Mouse (Mus musculus) kidney, postnatal 0 days (tissue): ENCODE results near the gene Gm13275. TPM values are rescaled to one million over a fixed set of nuclear protein-coding genes. Genes with fewer than 3 reads are reported as not detected.
"Not testable (repeated sequence)": the region's sequence is repeated elsewhere in the genome, so short reads cannot be mapped to it uniquely, and the experiment has no call there.

ENCODE experiments used
- ATAC-seq: fragments of 200-750 bp; cut with Nextera tagmentation; replicated peaks from 2 replicates; pipeline ENCODE4 v1.8.0; 2017; ENCODE audit warnings: low read depth, moderate number of reproducible peaks, moderate TSS enrichment, moderate library complexity; ENCODE audit not compliant: low FRiP score
- DNase-seq: peaks from one replicate; pipeline ENCODE4 v3.0.0-alpha.2; 2016; ENCODE audit warnings: low spot score
- H3K27ac ChIP-seq: fragments of 300-500 bp; sonication (generic); 2 replicates; pipeline ENCODE4 v1.5.1; 2014; ENCODE audit warnings: mild to moderate bottlenecking
- H3K27me3 ChIP-seq: fragments of 300-500 bp; sonication (generic); 2 replicates; pipeline ENCODE4 v1.6.1; 2014; ENCODE audit warnings: low read length, mixed read lengths; ENCODE audit not compliant: insufficient read depth
- H3K36me3 ChIP-seq: fragments of 300-500 bp; sonication (generic); 2 replicates; pipeline ENCODE4 v1.6.1; 2014; ENCODE audit warnings: low read length, mixed read lengths; ENCODE audit not compliant: insufficient read depth
- H3K4me1 ChIP-seq: fragments of 300-500 bp; sonication (generic); replicated peaks from 2 replicates; pipeline ENCODE4 v1.6.1; 2014; ENCODE audit warnings: antibody characterized with exemption, low read length, mixed read lengths; ENCODE audit not compliant: insufficient read depth
- H3K4me2 ChIP-seq: fragments of 300-500 bp; sonication (generic); 2 replicates; pipeline ENCODE4 v1.6.1; 2014; ENCODE audit warnings: mild to moderate bottlenecking, low read length, moderate library complexity, mixed read lengths
- H3K4me3 ChIP-seq: fragments of 300-500 bp; sonication (generic); replicated peaks from 2 replicates; pipeline ENCODE4 v1.5.1; 2014; ENCODE audit warnings: low read depth, low read length
- H3K9ac ChIP-seq: fragments of 300-500 bp; sonication (generic); 2 replicates; pipeline ENCODE4 v1.6.1; 2014; ENCODE audit warnings: low read depth, low read length
- H3K9me3 ChIP-seq: fragments of 300-500 bp; sonication (generic); replicated peaks from 2 replicates; pipeline ENCODE4 v1.6.1; 2016; ENCODE audit warnings: low read length, inconsistent platforms, mixed read lengths
- CTCF ChIP-seq: IDR thresholded peaks from 2 replicates; pipeline ENCODE4 v1.5.1; 2016; ENCODE audit warnings: antibody characterized with exemption, low read depth, mild to moderate bottlenecking, moderate library complexity
- WGBS: fragments of 180-500 bp; shearing (Covaris S2); extraction: QIAGEN DNeasy Blood & Tissue Kit; methylation state at CpG from one replicate; pipeline ENCODE4 v1.1.7; 2014; 5-methylcytosine and 5-hydroxymethylcytosine counted together
- polyA plus RNA-seq: library from polyadenylated mRNA; unstranded; fragments of >200 nt; fragmentation: Nextera tagmentation; extraction: Ambion mirVana; gene quantifications from 2 replicates; pipeline ENCODE4 v1.2.1, GENCODE M21; 2015

Gene Gm13275
- polyA plus RNA-seq, 1 experiment from 2014 or later, result not detected

- under 1% methylated on average over 24 of the region's 28 CpGs for WGBS
- TF ChIP-seq CTCF, result peak; percentile 72
- H3K4me2 ChIP-seq, result peak overlapping the region; percentile 34; the same call in 1 of the 2 replicates
- not testable (repeated sequence) for H3K36me3 ChIP-seq, H3K9ac ChIP-seq, H3K27me3 ChIP-seq, ATAC-seq, H3K4me1 ChIP-seq, H3K9me3 ChIP-seq
- peak overlapping the region; percentile 16; the same call in 1 of the 2 replicates for H3K4me3 ChIP-seq
- peak; percentile 93 for DNase-seq
- peak overlapping the region; percentile 73 for H3K27ac ChIP-seq
Measured at GRCm38 (mm10) chr4:88760431-88760830, 33.9 kb upstream of the Gm13275 start.

- H3K4me2 ChIP-seq, H3K36me3 ChIP-seq, ATAC-seq, DNase-seq, H3K27ac ChIP-seq, H3K4me1 ChIP-seq, H3K9ac ChIP-seq, H3K27me3 ChIP-seq, H3K9me3 ChIP-seq, H3K4me3 ChIP-seq: not testable (repeated sequence)
- 0 out of 2 replicates have a peak, but pooled peaks have one; percentile 8 for TF ChIP-seq CTCF
- WGBS, result 75% methylated on average over 6 of the region's 8 CpGs
Measured at GRCm38 (mm10) chr4:88761776-88762175, 32.5 kb upstream of the Gm13275 start.

GRCm38 (mm10) chr4:88762341-88762740 lies 31.9 kb upstream of the Gm13275 start:
- not testable (repeated sequence) for H3K9ac ChIP-seq, H3K27ac ChIP-seq, H3K36me3 ChIP-seq, DNase-seq, H3K9me3 ChIP-seq, H3K4me3 ChIP-seq, H3K4me2 ChIP-seq, ATAC-seq, H3K4me1 ChIP-seq, H3K27me3 ChIP-seq
- WGBS, result 53% methylated on average over 9 of the region's 9 CpGs

- peak overlapping the region; percentile 25; the same call in 1 of the 2 replicates for H3K4me2 ChIP-seq
- H3K9ac ChIP-seq, H3K27me3 ChIP-seq, H3K4me1 ChIP-seq, H3K4me3 ChIP-seq, H3K9me3 ChIP-seq, H3K36me3 ChIP-seq, ATAC-seq: not testable (repeated sequence)
- WGBS, result 2% methylated on average over 22 of the region's 42 CpGs
- H3K27ac ChIP-seq, result peak overlapping the region; percentile 54
- DNase-seq, result peak; percentile 90
- peak; percentile 72 for TF ChIP-seq CTCF
Measured at GRCm38 (mm10) chr4:88763384-88764018, 30.8 kb upstream of the Gm13275 start.

- DNase-seq, H3K9ac ChIP-seq, H3K27me3 ChIP-seq, H3K9me3 ChIP-seq, H3K4me2 ChIP-seq, H3K4me3 ChIP-seq, ATAC-seq, H3K27ac ChIP-seq, H3K36me3 ChIP-seq, H3K4me1 ChIP-seq: not testable (repeated sequence)
- no CpG with 5 or more reads among the region's 32 CpGs for WGBS
Measured at GRCm38 (mm10) chr4:88773534-88773933, 20.8 kb upstream of the Gm13275 start, which contains the start of gene Gm13290. Gene Gm13290 (plus strand): TSS chr4:88773834.

GRCm38 (mm10) chr4:88776622-88777021 lies 17.7 kb upstream of the Gm13275 start, which contains the start of gene Gm13289:
Gene Gm13289 (plus strand): TSS chr4:88776922.
- not testable (repeated sequence) for H3K27me3 ChIP-seq, H3K9ac ChIP-seq, H3K4me3 ChIP-seq, ATAC-seq, H3K4me2 ChIP-seq, H3K27ac ChIP-seq, DNase-seq, H3K4me1 ChIP-seq, H3K36me3 ChIP-seq, H3K9me3 ChIP-seq
- WGBS, result no CpG with 5 or more reads among the region's 29 CpGs

GRCm38 (mm10) chr4:88779550-88779949 lies 14.7 kb upstream of the Gm13275 start, which contains the start of gene Gm13272:
Gene Gm13272 (plus strand): TSS chr4:88779850.
- H3K9me3 ChIP-seq, H3K4me2 ChIP-seq, H3K4me3 ChIP-seq, ATAC-seq, H3K9ac ChIP-seq, H3K4me1 ChIP-seq, H3K36me3 ChIP-seq, H3K27ac ChIP-seq, H3K27me3 ChIP-seq, DNase-seq: not testable (repeated sequence)
- WGBS, result no CpG with 5 or more reads among the region's 29 CpGs

- not testable (repeated sequence) for H3K27me3 ChIP-seq, ATAC-seq
- 50% methylated on average over 15 of the region's 18 CpGs for WGBS
Measured at GRCm38 (mm10) chr4:88780320-88780719, 14.0 kb upstream of the Gm13275 start.

GRCm38 (mm10) chr4:88781831-88782230 lies 12.5 kb upstream of the Gm13275 start, which contains the start of gene Ifnz:
Gene Ifnz (plus strand): TSS chr4:88782131.
- not testable (repeated sequence) for H3K9ac ChIP-seq, H3K4me3 ChIP-seq, H3K27me3 ChIP-seq, ATAC-seq, H3K36me3 ChIP-seq, H3K9me3 ChIP-seq, H3K4me1 ChIP-seq, DNase-seq
- WGBS, result 25% methylated on average over 3 of the region's 7 CpGs
- peak within 1 kb of the TSS; percentile 35; the same call in 1 of the 2 replicates for H3K4me2 ChIP-seq
- peak within 1 kb of the TSS; percentile 50; the same call in 1 of the 2 replicates for H3K27ac ChIP-seq

More at GRCm38 (mm10) chr4:88780320-88780719, 14.0 kb upstream of the Gm13275 start:
- DNase-seq, H3K4me2 ChIP-seq, H3K9ac ChIP-seq, H3K27ac ChIP-seq, H3K4me1 ChIP-seq, H3K36me3 ChIP-seq, H3K9me3 ChIP-seq, H3K4me3 ChIP-seq: not testable (repeated sequence)
